Mouse (Mus musculus): ENCODE measurements at regions not wholly inside any gene's neighbourhood (a gene's known extent, or its start where the extent isn't known, plus 50 kb on each side); places are given as distances from the start of the nearest gene placed in this dataset.

DNA sequence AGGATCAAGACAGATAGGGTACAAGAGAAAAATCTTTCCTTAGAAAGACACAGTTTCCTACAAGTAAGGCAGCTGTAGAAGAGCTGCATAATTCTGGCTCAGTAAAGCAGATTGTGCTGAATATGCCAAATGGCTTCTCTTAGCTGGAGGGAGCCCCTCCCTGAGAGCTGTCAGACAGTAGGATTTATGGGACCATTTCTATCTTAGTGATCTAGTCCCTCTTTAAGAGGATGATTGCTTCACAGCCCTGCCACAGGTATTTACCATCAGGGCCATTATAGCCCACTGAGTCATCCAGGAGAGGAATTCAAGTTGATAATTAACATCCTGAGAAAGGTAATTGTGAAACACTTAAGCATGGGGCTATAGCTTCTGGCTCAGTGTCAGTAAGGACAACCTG lies 101.5 kb upstream of the Cypt1 start:
- Histone ChIP-seq H3K4me2 (no peak overlapping the region), H3K4me3 (ENCODE audit: low read depth, low read length) (no peak overlapping the region)
- DNase-seq (ENCODE audit: low spot score, missing footprints) = no peak

DNA sequence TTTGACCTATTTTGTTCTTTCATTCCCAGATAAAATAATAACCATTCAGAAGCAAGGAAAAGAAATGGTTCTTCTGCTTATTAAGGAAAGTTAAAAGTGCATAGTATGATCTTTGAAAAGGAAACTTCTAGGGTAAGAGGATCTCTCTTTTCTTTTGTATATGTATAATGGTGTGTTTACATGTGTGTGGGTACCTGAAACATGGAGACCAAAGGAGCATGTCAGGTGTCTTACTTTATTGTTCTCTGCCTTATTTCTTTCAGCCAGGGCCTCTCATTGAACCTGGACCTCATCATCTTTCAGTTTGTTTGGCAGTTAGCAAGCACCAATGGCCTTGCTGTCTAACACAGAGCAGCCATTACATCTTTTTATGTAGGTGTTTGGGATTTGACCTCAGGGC lies 101.0 kb upstream of the Cypt1 start:
- Histone ChIP-seq H3K9me3 (ENCODE audit: control insufficient read depth, low read length) (no peaks in the 10 kb centered on the region), H3K36me3 (ENCODE audit: control insufficient read depth, insufficient read depth, low read length) (no peaks in the 10 kb centered on the region), H3K27ac (ENCODE audit: low read depth, low read length) (no peak overlapping the region), H3K4me2 (no peak overlapping the region), H3K9ac (ENCODE audit: low read length) (no peak overlapping the region), H3K27me3 (ENCODE audit: control insufficient read depth, insufficient read depth, low read length) (no peaks in the 10 kb centered on the region), H3K4me3 (ENCODE audit: low read depth, low read length) (no peak overlapping the region), H3K4me1 (ENCODE audit: control insufficient read depth, insufficient read depth, low read length) (no peaks in the 10 kb centered on the region)
- DNase-seq (ENCODE audit: low spot score, missing footprints) (no peak), ATAC-seq (ENCODE audit: low FRiP score) (no peak)

More for the DNA sequence above, 101.5 kb upstream of the Cypt1 start:
- no peaks in the 10 kb centered on the region for H3K4me1 ChIP-seq (ENCODE audit: control insufficient read depth, insufficient read depth, low read length)
- H3K27me3 ChIP-seq (ENCODE audit: control insufficient read depth, insufficient read depth, low read length) = no peaks in the 10 kb centered on the region
- ATAC-seq (ENCODE audit: low FRiP score) = no peak
- no peak overlapping the region for H3K27ac ChIP-seq (ENCODE audit: low read depth, low read length)
- H3K9me3 ChIP-seq (ENCODE audit: control insufficient read depth, low read length) = no peaks in the 10 kb centered on the region
- no peak overlapping the region for H3K9ac ChIP-seq (ENCODE audit: low read length)
- no peaks in the 10 kb centered on the region for H3K36me3 ChIP-seq (ENCODE audit: control insufficient read depth, insufficient read depth, low read length)

DNA sequence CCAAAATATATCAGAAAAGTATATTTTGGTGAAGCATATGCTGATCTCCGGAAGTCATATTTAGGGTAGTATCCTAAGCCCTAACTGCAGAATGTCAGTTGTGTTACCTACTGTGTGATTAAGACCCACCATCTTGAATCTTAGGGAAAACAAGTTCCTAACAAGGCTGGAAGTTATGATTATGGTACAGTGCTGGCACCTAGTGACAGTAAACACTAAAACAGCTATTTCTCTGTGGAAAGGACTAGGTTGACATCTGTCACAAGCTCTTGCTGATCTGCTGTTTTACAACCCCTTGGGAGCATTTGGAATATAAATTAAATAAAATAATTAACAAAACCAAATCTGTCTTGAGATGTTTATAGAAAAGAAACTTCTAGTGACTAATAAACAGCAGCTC lies 84.6 kb upstream of the Cypt1 start:
- DNase-seq (ENCODE audit: low spot score, missing footprints) (no peak), ATAC-seq (ENCODE audit: low FRiP score) (no peak)
- Histone ChIP-seq H3K4me1 (ENCODE audit: control insufficient read depth, insufficient read depth, low read length) (no peaks in the 10 kb centered on the region), H3K27me3 (ENCODE audit: control insufficient read depth, insufficient read depth, low read length) (no peaks in the 10 kb centered on the region), H3K4me2 (no peak overlapping the region), H3K9me3 (ENCODE audit: control insufficient read depth, low read length) (no peaks in the 10 kb centered on the region), H3K4me3 (ENCODE audit: low read depth, low read length) (no peak overlapping the region), H3K27ac (ENCODE audit: low read depth, low read length) (no peak overlapping the region), H3K9ac (ENCODE audit: low read length) (no peak overlapping the region), H3K36me3 (ENCODE audit: control insufficient read depth, insufficient read depth, low read length) (no peaks in the 10 kb centered on the region)
- WGBS = 85% methylated on average over 1 of the region's 1 CpGs

DNA sequence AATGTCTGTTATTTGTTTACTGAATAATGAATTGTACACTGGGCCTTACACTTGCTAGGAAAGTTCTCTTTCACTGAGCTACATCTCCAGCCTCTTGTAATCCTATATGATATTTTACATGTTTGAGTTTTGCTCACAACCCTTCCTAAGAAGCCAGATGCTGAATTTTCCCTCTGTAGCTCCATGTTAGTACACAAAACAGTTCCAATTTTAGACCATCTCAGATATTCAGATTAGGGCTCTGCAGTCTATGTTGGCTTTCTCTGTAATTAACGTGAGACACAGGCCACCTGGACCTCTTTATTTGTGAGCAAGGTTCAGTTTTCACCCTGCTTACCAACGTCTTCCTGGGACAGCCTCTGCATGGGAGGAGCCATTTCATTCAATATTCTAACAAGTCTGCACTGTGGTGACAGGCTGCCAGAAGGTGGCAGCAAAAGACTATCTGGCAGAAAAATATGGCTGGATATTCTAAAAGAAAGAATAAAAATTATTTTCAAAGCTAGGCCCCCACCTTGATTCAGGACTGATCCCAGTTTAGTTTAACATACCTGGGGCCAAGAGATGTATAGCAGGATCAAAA lies 72.1 kb upstream of the Cypt1 start:
- H3K9ac ChIP-seq (ENCODE audit: low read length) = no peak overlapping the region
- no peaks in the 10 kb centered on the region for H3K36me3 ChIP-seq (ENCODE audit: control insufficient read depth, insufficient read depth, low read length)
- peak; percentile 64; the same call in 1 of the 2 replicates for ATAC-seq (ENCODE audit: low FRiP score)
- no peak overlapping the region for H3K4me2 ChIP-seq
- no peaks in the 10 kb centered on the region for H3K27me3 ChIP-seq (ENCODE audit: control insufficient read depth, insufficient read depth, low read length)
- no peak overlapping the region for H3K27ac ChIP-seq (ENCODE audit: low read depth, low read length)
- H3K4me1 ChIP-seq (ENCODE audit: control insufficient read depth, insufficient read depth, low read length) = no peaks in the 10 kb centered on the region
- no peaks in the 10 kb centered on the region for H3K9me3 ChIP-seq (ENCODE audit: control insufficient read depth, low read length)
- H3K4me3 ChIP-seq (ENCODE audit: low read depth, low read length) = no peak overlapping the region
- peak; percentile 81 for DNase-seq (ENCODE audit: low spot score, missing footprints)
- 6% methylated on average over 2 of the region's 2 CpGs for WGBS

All from midbrain, embryonic 11.5 days (tissue).